Mouse (Mus musculus) bone marrow, adult 2 months (tissue): Measurements from ENCODE around the gene Timm13. TPM values are rescaled to one million over a fixed set of nuclear protein-coding genes. Genes with fewer than 3 reads are reported as not detected.

Source experiments
- H3K27ac ChIP-seq: fragments of 200-500 bp; 2 replicates; pipeline ENCODE4 v1.5.1; 2012; ENCODE audit warnings: low read depth, mild to moderate bottlenecking, control low read depth, inconsistent platforms, low read length; ENCODE audit not compliant: control insufficient read depth, poor library complexity, insufficient read depth
- H3K4me1 ChIP-seq: fragments of 200-500 bp; 2 replicates; pipeline ENCODE4 v1.6.1; 2011; ENCODE audit warnings: low read length; ENCODE audit not compliant: control insufficient read depth, insufficient read depth
- H3K4me3 ChIP-seq: fragments of 200-500 bp; replicated peaks from 2 replicates; pipeline ENCODE3; 2011; ENCODE audit warnings: mild to moderate bottlenecking, low read depth, low read length, control low read depth; ENCODE audit not compliant: control insufficient read depth
- CTCF ChIP-seq: fragments of 200-500 bp; IDR thresholded peaks from 2 replicates; pipeline ENCODE4 v1.5.1; 2011; ENCODE audit warnings: low read length, control low read depth; ENCODE audit not compliant: control insufficient read depth, insufficient read depth
- POLR2A ChIP-seq: fragments of 200-500 bp; IDR thresholded peaks from 2 replicates; pipeline ENCODE4 v1.6.1; 2011; ENCODE audit warnings: low read depth, mild to moderate bottlenecking, control low read depth, low read length, borderline replicate concordance; ENCODE audit not compliant: control insufficient read depth
- WGBS: fragments of 180-500 bp; shearing (Covaris S2); methylation state at CpG from one replicate; pipeline ENCODE4 v1.1.7; 2018; 5-methylcytosine and 5-hydroxymethylcytosine counted together
- polyA plus RNA-seq: library from polyadenylated mRNA; stranded (reverse); fragments of >200 nt; gene quantifications from 2 replicates; pipeline ENCODE4 v1.2.4, GENCODE M21; 2011; ENCODE audit warnings: low replicate concordance; ENCODE audit not compliant: missing spikeins, insufficient read depth, insufficient read length

The Timm13 gene
- polyA plus RNA-seq, 1 experiment: 118 TPM

- TF ChIP-seq CTCF (no peak), POLR2A (no peak)
- H3K27ac ChIP-seq: peak overlapping the region; percentile 14
- peaks cover 9% of the 10 kb centered on the region for H3K4me1 ChIP-seq
- WGBS: 1% methylated on average over 45 of the region's 45 CpGs
- H3K4me3 ChIP-seq: peak overlapping the region; percentile 74
Observed at GRCm38 (mm10) chr10:80930361-80931152, 29.8 kb upstream of the Timm13 start.

GRCm38 (mm10) chr10:80929299-80930226 lies 28.8 kb upstream of the Timm13 start, which contains the start of gene Gadd45b:
Gene Gadd45b, plus strand, starts transcription at chr10:80930073.
- Histone ChIP-seq H3K4me1 (peaks cover 8% of the 10 kb centered on the region), H3K27ac (peak within 1 kb of the TSS; percentile 82), H3K4me3 (peak within 1 kb of the TSS; percentile 74)
- TF ChIP-seq CTCF: no peak
- TF ChIP-seq POLR2A: peak; percentile 99
- under 1% methylated on average over 56 of the region's 56 CpGs for WGBS

GRCm38 (mm10) chr10:80928586-80929298 lies 28.0 kb upstream of the Timm13 start:
- Histone ChIP-seq H3K4me1 (peaks cover 3% of the 10 kb centered on the region; the same call in 1 of the 2 replicates), H3K4me3 (peak overlapping the region; percentile 58), H3K27ac (peak overlapping the region; percentile 82)
- WGBS: under 1% methylated on average over 48 of the region's 48 CpGs
- TF ChIP-seq CTCF: peak; percentile 95
- TF ChIP-seq POLR2A: 0 out of 2 replicates have a peak, but pooled peaks have one; percentile 29

GRCm38 (mm10) chr10:80925472-80925871 lies 24.7 kb upstream of the Timm13 start:
- H3K27ac ChIP-seq: no peak overlapping the region
- H3K4me1 ChIP-seq: no peaks in the 10 kb centered on the region; the same call in 1 of the 2 replicates
- H3K4me3 ChIP-seq: no peak overlapping the region
- TF ChIP-seq CTCF: no peak
- no peak for TF ChIP-seq POLR2A
- 58% methylated on average over 3 of the region's 3 CpGs for WGBS

GRCm38 (mm10) chr10:80921923-80922322 lies 21.2 kb upstream of the Timm13 start:
- H3K27ac ChIP-seq: peak overlapping the region; percentile 66
- H3K4me3 ChIP-seq: peak overlapping the region; percentile 54
- H3K4me1 ChIP-seq: peaks cover 1% of the 10 kb centered on the region
- TF ChIP-seq POLR2A (no peak), CTCF (no peak)
- whole genome bisulfite sequencing: 6% methylated on average over 16 of the region's 16 CpGs

GRCm38 (mm10) chr10:80917779-80918434 lies 17.1 kb upstream of the Timm13 start, which contains the start of gene Lmnb2:
Gene Lmnb2, minus strand, starts transcription at chr10:80918245.
- WGBS: under 1% methylated on average over 61 of the region's 61 CpGs
- peak within 1 kb of the TSS; percentile 51 for H3K27ac ChIP-seq
- peaks cover 11% of the 10 kb centered on the region for H3K4me1 ChIP-seq
- TF ChIP-seq POLR2A (peak; percentile 31; the same call in 1 of the 2 replicates), CTCF (no peak)
- H3K4me3 ChIP-seq: peak within 1 kb of the TSS; percentile 91

GRCm38 (mm10) chr10:80917336-80917778 lies 16.6 kb upstream of the Timm13 start:
- peak overlapping the region; percentile 51; the same call in 1 of the 2 replicates for H3K27ac ChIP-seq
- no peak for TF ChIP-seq POLR2A
- TF ChIP-seq CTCF: no peak
- peak overlapping the region; percentile 91 for H3K4me3 ChIP-seq
- peaks cover 11% of the 10 kb centered on the region for H3K4me1 ChIP-seq
- 2% methylated on average over 15 of the region's 15 CpGs for WGBS
